Mouse (Mus musculus) hindbrain, embryonic 16.5 days (tissue): ENCODE measurements at regions not wholly inside any gene's neighbourhood (a gene's known extent, or its start where the extent isn't known, plus 50 kb on each side); places are given as distances from the start of the nearest gene placed in this dataset.
A peak's percentile ranks its signal among the peaks of the same experiment; 100 is the strongest.

Experiments used
- ATAC-seq: fragments of 200-750 bp; cut with Nextera tagmentation; 2 replicates; pipeline ENCODE4 v1.8.0; 2017; ENCODE audit warnings: moderate TSS enrichment, moderate library complexity
- H3K27ac ChIP-seq: fragments of 300-500 bp; sonication (generic); 2 replicates; pipeline ENCODE4 v1.5.1; 2014; ENCODE audit warnings: low read depth, mild to moderate bottlenecking, control low read depth, low read length, moderate library complexity
- H3K27me3 ChIP-seq: fragments of 300-500 bp; sonication (generic); replicated peaks from 2 replicates; pipeline ENCODE4 v1.6.1; 2014; ENCODE audit warnings: low read length; ENCODE audit not compliant: control insufficient read depth, insufficient read depth
- H3K36me3 ChIP-seq: fragments of 300-500 bp; sonication (generic); 2 replicates; pipeline ENCODE4 v1.6.1; 2014; ENCODE audit warnings: mild to moderate bottlenecking, low read length, moderate library complexity, mixed read lengths; ENCODE audit not compliant: control insufficient read depth, insufficient read depth
- H3K4me1 ChIP-seq: fragments of 300-500 bp; sonication (generic); 2 replicates; pipeline ENCODE4 v1.6.1; 2014; ENCODE audit warnings: low read depth, low read length; ENCODE audit not compliant: control insufficient read depth, insufficient read depth
- H3K4me2 ChIP-seq: fragments of 300-500 bp; sonication (generic); 2 replicates; pipeline ENCODE4 v1.6.1; 2014; ENCODE audit warnings: mild to moderate bottlenecking, low read length, control low read depth, moderate library complexity
- H3K4me3 ChIP-seq: fragments of 300-500 bp; sonication (generic); 2 replicates; pipeline ENCODE4 v1.5.1; 2014; ENCODE audit warnings: mild to moderate bottlenecking, low read length, control low read depth, moderate library complexity
- H3K9ac ChIP-seq: fragments of 300-500 bp; sonication (generic); 2 replicates; pipeline ENCODE4 v1.6.1; 2014; ENCODE audit warnings: low read depth, mild to moderate bottlenecking, control low read depth, low read length, moderate library complexity
- H3K9me3 ChIP-seq: fragments of 300-500 bp; sonication (generic); 2 replicates; pipeline ENCODE4 v1.6.1; 2014; ENCODE audit warnings: mild to moderate bottlenecking, low read length, moderate library complexity; ENCODE audit not compliant: control insufficient read depth
- WGBS: fragments of 180-500 bp; shearing (Covaris S2); extraction: QIAGEN DNeasy Blood & Tissue Kit; methylation state at CpG from one replicate; pipeline ENCODE4 v1.1.7; 2014; 5-methylcytosine and 5-hydroxymethylcytosine counted together

GRCm38 (mm10) chr13:107893581-107894183 lies 150.6 kb upstream of the Smim15 start:
- Histone ChIP-seq H3K4me1 (peaks cover 6% of the 10 kb centered on the region; the same call in 1 of the 2 replicates), H3K4me2 (no peak overlapping the region), H3K27ac (no peak overlapping the region), H3K27me3 (no peaks in the 10 kb centered on the region), H3K9ac (no peak overlapping the region), H3K9me3 (no peaks in the 10 kb centered on the region), H3K4me3 (no peak overlapping the region), H3K36me3 (no peaks in the 10 kb centered on the region)
- 89% methylated on average over 8 of the region's 8 CpGs for whole genome bisulfite sequencing
- ATAC-seq = no peak

DNA sequence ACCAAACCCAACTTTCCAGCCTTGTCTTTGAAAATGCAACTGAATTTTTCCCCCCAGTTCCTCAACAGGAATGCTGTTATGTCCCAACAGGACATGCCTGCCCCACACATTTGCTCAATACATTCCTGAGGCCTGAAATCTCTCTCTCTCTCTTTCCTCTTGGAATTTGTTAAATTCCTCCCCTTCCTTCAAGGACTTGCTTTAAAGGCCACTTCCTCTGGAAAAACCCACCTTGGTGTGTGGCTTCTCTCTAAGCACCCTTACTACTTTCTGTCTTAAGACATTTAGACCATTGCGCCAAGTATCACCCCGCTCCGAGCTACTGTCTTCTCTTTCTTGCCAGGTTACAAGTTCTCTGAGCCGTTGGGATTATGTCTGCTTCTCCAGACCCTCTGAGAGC lies 151.2 kb upstream of the Smim15 start:
- H3K4me2 ChIP-seq = no peak overlapping the region
- H3K27me3 ChIP-seq = no peaks in the 10 kb centered on the region
- no peaks in the 10 kb centered on the region for H3K9me3 ChIP-seq
- no peak for ATAC-seq
- H3K4me3 ChIP-seq = no peak overlapping the region
- no peaks in the 10 kb centered on the region for H3K36me3 ChIP-seq
- no peak overlapping the region for H3K27ac ChIP-seq
- peaks cover 6% of the 10 kb centered on the region; the same call in 1 of the 2 replicates for H3K4me1 ChIP-seq
- 92% methylated on average over 4 of the region's 4 CpGs for WGBS
- H3K9ac ChIP-seq = no peak overlapping the region

DNA sequence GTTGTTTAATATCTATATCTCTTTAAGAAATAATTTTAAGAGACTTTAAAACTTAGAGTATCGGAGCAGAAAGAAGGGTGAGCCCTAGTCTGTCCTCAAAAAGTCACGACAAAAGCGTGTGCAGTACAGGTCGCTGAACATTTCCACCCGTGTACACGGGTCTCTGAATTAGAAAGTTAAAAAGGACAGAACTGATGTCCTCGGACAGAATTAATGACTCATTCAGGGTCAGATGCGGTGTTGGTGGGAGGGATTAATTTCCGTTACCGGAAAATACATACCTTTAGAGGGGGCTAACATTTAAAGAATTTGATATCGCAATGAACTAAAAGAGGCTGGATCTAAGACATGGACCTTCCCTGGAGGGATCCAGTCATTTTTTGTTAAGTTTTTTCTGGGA lies 152.3 kb upstream of the Smim15 start:
- Histone ChIP-seq H3K27ac (peak overlapping the region; percentile 94; the same call in 1 of the 2 replicates), H3K9me3 (no peaks in the 10 kb centered on the region), H3K9ac (no peak overlapping the region), H3K36me3 (no peaks in the 10 kb centered on the region), H3K4me3 (peak overlapping the region; percentile 93), H3K27me3 (no peaks in the 10 kb centered on the region), H3K4me2 (peak overlapping the region; percentile 62), H3K4me1 (peaks cover 11% of the 10 kb centered on the region)
- WGBS = 8% methylated on average over 11 of the region's 11 CpGs
- no peak for ATAC-seq

DNA sequence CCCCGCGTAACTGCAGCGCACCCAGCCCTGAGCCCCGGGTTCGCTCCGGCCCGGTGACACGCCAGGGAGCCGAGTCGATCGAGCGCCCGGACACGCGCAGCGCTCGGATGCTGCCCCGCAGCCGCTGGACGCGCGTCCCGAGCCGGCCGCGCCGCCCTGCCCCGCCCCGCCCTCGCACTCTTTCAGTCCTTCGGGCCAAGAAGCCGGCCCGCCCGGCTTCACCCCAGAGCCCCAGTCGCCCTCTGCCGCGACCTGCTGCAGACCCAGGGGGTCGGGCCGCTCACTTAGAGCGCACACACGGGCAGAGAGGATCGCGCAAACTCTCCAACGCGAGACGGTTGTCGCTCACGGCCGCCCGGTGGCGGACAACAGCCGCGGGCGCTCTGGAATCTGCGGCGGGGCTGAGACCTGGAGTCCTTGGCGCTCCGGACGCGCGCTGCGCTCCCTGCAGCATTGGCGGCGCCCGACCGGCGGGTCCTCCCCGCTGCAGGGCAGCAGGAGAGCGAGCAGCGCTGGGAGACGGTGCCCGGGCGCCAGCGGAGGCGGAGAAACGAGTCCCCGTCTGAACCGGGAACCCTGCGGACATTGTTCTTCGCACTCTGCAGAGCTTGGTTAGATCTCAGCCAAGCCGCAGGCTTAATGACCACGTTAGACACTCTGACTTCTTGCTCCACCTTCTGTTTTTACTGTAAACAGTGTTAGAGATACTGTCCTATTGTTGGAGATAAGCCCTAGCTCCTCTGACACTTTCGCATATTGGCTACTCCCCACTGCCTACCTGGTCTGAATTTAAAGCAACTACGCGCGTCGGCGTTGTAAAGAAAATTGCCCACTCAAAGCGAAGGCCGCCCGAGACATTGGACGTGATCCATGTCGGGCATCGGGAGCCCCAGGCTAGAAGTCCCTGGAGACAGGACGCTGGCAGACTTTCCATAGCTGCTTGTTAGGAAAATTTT lies 153.1 kb upstream of the Smim15 start:
- Histone ChIP-seq H3K9me3 (no peaks in the 10 kb centered on the region), H3K36me3 (no peaks in the 10 kb centered on the region), H3K4me1 (peaks cover 16% of the 10 kb centered on the region), H3K4me3 (peak overlapping the region; percentile 93), H3K27me3 (no peaks in the 10 kb centered on the region), H3K4me2 (peak overlapping the region; percentile 62), H3K27ac (peak overlapping the region; percentile 94), H3K9ac (peak overlapping the region; percentile 78)
- ATAC-seq = peak; percentile 1; the same call in 1 of the 2 replicates
- WGBS = 1% methylated on average over 72 of the region's 95 CpGs

- ATAC-seq = peak; percentile 96
- peak overlapping the region; percentile 93 for H3K4me3 ChIP-seq
- H3K9me3 ChIP-seq = no peaks in the 10 kb centered on the region; the same call in 1 of the 2 replicates
- peak overlapping the region; percentile 95 for H3K27ac ChIP-seq
- H3K27me3 ChIP-seq = no peaks in the 10 kb centered on the region
- H3K9ac ChIP-seq = peak overlapping the region; percentile 95
- H3K4me1 ChIP-seq = peaks cover 16% of the 10 kb centered on the region
- under 1% methylated on average over 84 of the region's 90 CpGs for WGBS
- H3K36me3 ChIP-seq = no peaks in the 10 kb centered on the region
- peak overlapping the region; percentile 63 for H3K4me2 ChIP-seq
Observed at GRCm38 (mm10) chr13:107889985-107890865, 154.0 kb upstream of the Smim15 start.

GRCm38 (mm10) chr13:107889588-107889984 lies 154.7 kb upstream of the Smim15 start:
- Histone ChIP-seq H3K27ac (peak overlapping the region; percentile 95), H3K4me2 (peak overlapping the region; percentile 63), H3K36me3 (no peaks in the 10 kb centered on the region), H3K4me3 (peak overlapping the region; percentile 93), H3K27me3 (no peaks in the 10 kb centered on the region), H3K4me1 (peaks cover 21% of the 10 kb centered on the region), H3K9ac (peak overlapping the region; percentile 95), H3K9me3 (no peaks in the 10 kb centered on the region; the same call in 1 of the 2 replicates)
- WGBS = 0% methylated on average over 42 of the region's 66 CpGs
- no peak; the same call in 1 of the 2 replicates for ATAC-seq

DNA sequence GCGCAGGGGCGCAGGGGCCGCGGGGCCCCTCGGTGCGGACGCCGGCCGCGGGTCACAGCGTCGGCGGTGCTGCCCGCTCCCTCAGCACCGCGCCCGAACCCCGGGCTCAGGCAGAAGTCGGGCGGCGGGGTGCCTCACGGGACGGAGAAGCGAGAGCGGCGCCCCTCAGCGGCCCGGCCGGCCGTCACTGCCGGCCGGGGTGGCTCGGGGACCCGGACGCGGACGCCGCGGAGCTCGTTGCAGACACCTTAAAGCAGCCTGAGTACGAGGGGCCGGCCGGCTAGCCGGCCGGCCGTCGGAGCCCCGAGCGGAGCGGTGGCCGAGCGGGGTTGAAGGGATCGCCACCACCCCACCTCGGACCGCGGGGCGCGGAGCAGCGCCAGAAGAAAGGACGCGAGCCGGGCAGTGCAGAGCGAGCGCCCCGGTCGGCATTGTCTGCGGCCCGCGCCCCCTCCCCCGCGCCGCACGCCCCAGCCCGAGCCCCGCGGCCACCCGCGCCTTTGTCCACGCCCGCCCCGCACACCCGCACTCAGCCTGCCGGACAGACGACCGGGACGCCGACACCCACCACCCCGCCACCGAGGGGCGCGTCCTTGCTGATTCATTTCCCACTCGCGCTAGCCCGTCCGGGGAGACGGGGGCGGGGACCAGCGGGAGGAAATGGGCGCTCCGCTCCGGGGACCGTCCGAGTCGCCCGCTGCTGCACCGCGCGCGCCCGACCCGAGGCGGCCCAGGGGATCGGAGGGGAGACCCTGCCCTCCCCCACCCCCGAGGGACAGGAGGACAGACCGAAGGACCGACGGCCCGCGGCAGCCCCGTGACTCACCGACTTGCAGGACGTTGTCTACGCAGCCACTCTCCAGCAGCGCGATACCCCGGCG lies 155.4 kb upstream of the Smim15 start:
- Histone ChIP-seq H3K4me2 (peak overlapping the region; percentile 63), H3K27me3 (no peaks in the 10 kb centered on the region), H3K36me3 (no peaks in the 10 kb centered on the region), H3K4me3 (peak overlapping the region; percentile 93), H3K27ac (peak overlapping the region; percentile 95), H3K9me3 (no peaks in the 10 kb centered on the region; the same call in 1 of the 2 replicates), H3K4me1 (peaks cover 25% of the 10 kb centered on the region), H3K9ac (peak overlapping the region; percentile 95)
- WGBS = under 1% methylated on average over 61 of the region's 127 CpGs
- ATAC-seq = 0 out of 2 replicates have a peak, but pooled peaks have one; percentile 3

DNA sequence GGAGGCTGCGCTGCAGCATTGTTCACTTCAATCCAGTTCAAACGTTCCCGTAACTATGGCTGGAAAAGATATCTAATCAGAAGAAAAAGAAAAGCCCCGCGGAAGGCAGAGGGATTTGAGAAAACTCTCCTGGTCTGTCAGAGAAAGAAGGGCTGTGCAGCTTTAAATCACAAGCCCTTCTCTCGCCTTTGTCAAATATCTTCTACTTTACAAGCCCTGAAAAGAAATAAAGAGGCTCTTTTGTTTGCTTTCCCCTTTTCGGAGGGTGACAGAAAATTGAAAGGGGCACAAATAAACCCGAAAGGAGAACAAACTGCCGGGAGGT lies 156.1 kb upstream of the Smim15 start:
- Histone ChIP-seq H3K4me1 (peaks cover 26% of the 10 kb centered on the region), H3K4me2 (peak overlapping the region; percentile 63), H3K4me3 (peak overlapping the region; percentile 93), H3K9me3 (no peaks in the 10 kb centered on the region; the same call in 1 of the 2 replicates), H3K27me3 (no peaks in the 10 kb centered on the region), H3K9ac (peak overlapping the region; percentile 95), H3K27ac (peak overlapping the region; percentile 95), H3K36me3 (no peaks in the 10 kb centered on the region)
- 0% methylated on average over 9 of the region's 9 CpGs for WGBS
- no peak for ATAC-seq
